Mouse (Mus musculus) liver (tissue): ENCODE measurements around the gene Hcls1.

ENCODE experiments used
- DNase-seq: peaks from one replicate; pipeline ENCODE4 v3.0.0-alpha.2; 2020; ENCODE audit warnings: mixed read lengths

Gene Hcls1

DNA sequence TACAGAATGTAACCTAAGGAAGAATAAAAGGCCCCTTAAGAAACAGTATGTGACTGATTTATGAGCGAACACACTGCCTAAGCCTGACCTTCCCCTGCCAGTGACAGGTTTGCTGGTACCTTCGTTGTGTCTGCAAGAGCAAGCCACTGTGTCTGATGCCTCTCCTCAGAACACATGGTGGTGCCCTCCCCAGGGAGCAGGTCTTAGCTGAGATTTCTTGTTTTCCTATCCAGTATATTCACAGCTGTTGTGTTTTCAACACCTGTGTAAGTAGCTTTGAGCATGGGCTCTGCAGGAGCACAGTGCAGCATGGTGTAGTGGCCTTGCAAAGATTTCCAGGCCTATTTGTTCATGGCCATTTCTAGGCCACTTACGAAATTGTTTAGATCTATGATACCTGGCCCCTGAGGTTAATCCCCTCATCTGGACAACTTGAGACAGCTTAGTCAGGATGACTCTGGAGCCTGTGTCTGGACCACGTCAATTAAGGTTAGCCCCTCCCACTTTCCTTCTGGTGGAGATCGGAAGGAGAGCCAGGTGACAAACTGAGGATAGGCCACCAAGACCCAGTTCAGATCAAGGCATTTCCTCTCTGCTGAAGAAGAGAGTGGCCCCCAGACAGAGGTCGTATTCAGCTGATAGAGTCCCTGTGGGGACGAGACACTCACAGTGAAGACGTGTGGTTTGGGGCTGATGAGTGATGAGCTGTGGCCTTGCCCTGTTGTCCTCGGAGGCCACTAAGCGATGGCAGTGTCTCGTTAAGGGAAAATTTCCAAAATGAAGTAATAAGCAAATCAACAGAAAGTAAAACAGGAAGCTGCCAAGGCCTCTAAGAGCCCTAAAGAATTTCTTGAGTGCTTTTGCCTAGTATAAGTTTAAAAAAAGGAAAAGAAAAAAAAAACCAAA, 4.3 kb upstream of the Hcls1 start:
- no peak for DNase-seq

DNA sequence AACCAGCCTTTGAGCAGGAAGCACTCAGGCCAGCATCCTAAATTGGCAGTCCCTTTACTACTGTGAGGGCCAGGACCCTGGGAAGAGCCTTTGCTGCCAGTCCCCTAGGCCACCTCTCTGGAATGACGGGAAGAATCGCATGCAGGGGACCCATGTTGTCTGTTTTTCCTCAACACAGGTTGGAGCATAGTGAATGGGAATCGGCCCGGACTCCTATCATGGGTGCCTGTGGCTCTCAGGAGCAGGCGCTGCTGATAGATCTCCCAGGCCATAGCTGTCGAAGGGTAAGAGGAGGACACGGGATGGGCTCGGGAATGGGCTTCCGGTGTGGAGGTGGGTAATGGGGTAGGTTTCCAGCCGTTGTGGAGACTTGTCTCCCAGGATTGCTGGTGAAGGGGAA, 3.4 kb upstream of the Hcls1 start:
- no peak for DNase-seq

DNA sequence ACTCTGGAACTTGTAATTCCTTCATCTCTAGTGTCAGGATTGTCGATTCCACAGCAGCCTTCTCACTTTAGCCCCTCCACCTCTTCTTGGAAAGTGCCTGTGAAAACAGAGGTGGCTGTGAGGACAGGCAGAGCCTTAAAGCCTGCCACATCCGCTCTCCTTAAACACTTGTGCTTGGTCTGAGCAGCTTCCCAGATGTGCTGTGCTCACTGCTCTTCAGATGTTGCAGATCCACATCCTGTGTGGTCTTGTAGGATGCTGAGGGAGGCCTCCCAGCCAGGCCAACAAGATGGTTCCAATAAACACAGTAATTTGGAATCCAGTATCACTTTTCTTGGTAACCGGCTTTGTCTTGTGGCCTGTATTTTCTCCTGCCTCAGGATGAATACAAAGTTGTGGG, 2.8 kb upstream of the Hcls1 start:
- no peak for DNase-seq

GRCm38 (mm10) chr16:36932546-36932945, 2.2 kb upstream of the Hcls1 start:
- no peak for DNase-seq

DNA sequence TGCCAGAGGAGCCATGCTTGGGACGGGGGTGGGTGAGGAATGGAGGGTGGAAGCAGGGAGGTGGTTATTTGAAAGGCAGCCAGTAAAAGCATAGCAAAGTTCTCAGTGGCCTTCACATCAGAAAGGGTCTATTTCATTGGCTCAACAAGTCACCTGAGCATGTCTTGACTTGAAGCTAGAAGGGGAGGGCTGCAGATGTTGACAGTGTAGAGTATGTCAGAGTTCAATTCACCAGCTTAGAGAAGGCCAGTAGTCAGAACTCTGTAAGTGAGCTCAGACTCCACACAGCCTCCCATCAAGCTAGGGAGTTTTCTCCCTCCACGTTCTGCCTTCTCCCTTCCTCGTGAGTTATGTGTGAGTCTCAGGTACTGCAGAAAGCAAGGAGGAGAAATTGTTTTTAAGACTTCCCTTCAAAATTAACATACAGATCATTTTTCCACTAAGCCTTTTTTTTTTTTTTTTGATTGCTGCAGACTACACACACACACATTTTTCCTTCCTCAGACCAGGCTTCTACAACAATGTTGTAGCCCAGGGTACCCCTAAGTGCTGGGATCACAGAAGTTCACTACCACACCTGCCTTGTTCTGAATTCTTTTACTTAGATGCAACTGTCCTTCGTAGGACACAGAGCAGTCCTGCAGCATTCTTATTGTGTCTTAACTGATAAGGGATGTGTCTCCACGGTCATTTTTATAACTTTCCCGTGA, 497 bp upstream of the Hcls1 start:
- no peak for DNase-seq

- no peak for DNase-seq
Measured at GRCm38 (mm10) chr16:36935814-36936213, 1.0 kb downstream of the Hcls1 start.

DNA sequence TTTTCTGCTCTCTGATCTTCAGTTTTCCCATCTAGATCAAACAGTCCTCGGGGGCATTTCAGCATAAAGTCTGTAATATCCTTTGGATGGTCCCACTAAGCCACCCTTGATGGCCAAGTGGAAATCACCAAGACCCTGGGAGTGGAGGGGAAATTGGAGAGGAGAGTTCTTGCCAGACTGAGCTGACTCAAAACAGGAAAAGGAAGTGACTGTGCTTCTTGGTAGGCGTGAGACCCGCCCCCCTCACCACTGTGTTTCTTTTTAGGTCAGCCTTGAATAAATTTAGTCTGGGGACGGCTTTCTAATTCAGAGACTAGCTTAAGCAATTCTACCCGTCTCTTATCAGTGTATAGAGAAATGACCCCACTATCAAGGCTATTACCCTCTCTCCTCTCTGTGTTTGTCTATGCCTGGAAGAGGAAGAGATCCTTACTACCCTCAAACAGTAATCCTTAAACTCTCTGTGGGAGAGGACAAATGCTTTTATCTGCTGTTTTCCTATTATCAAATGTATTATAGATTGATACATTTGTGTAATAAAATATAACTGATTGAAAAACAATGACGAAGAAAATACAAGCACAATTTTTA, 6.4 kb downstream of the Hcls1 start:
- no peak for DNase-seq

DNA sequence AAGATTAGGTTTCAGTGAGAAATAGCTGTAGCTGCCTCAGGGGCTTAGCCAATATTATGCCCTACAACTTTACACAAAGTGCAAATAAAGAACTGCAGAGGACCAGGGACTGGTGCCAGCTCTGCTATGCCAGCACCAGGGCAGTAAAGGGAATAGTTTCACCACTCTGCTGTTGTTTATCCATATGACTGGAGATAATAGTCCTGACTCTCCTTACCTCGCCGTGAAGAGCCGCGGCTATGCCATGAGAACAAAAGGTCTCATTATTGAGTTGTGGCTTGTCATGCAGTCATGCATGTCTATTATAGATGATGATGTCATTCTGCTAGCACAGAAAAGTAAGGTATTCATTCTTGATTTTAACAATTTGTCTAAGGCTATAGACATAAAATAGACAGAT, 7.1 kb downstream of the Hcls1 start:
- DNase-seq, result no peak

- DNase-seq, result no peak
Measured at GRCm38 (mm10) chr16:36943591-36943990, 8.8 kb downstream of the Hcls1 start.

DNA sequence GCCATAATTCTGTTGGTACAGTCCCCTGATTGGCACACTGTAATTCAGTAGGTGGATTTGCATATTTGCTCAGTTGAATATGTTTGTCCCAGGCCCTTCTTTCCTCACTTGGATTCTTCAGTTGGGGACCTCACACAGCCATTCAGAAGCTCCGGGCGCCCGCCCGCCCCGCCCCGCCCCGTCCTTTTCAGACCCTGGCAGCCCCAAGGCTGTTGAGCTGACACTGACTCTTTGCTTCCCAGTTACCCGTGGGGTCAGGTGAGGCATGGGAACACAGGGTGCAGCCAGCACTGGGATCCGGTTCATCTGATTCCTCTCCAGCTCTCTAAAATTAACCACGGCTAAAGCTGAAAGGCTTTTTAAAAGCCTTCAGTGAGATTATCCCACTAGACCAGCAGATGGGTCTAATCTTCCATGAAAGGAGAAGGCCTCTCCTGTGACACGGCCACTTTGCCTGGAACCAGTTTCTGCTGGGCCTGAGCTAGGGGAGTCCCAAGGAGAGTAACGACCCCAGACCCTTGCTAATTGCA, 10.2 kb downstream of the Hcls1 start:
- no peak for DNase-seq

DNA sequence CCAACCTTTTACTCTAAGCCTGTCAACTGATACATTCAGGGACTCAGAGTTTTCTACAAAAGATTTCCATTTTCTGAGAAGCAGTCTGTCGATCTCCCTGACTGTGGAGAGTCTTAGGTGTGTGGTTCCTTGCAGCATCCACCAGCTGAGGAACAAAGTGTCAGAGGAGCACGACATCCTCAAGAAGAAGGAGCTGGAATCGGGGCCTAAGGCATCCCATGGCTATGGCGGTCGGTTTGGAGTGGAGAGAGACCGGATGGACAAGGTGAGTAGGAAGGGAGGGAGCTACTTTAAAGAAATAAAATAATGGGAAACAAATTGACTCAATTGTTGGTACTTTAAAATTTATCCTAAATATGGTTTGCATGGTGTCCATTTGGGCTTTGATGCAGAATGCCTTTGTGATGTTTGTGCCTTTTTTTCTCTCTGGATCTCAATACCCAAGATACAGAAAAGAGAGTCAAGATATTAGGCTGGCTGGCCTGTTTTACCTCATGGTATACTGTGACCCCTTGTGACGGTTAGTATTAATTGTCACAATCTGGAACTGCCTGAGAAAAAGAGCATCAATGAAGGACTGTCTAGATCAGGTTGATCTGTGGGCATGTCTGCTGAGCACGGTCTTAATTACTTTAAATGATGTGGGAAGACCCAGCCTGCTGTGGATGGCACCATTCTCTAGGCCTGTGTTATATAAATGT, 11.8 kb downstream of the Hcls1 start:
- no peak for DNase-seq

- no peak for DNase-seq
Measured at GRCm38 (mm10) chr16:36947646-36948197, 12.9 kb downstream of the Hcls1 start.

DNA sequence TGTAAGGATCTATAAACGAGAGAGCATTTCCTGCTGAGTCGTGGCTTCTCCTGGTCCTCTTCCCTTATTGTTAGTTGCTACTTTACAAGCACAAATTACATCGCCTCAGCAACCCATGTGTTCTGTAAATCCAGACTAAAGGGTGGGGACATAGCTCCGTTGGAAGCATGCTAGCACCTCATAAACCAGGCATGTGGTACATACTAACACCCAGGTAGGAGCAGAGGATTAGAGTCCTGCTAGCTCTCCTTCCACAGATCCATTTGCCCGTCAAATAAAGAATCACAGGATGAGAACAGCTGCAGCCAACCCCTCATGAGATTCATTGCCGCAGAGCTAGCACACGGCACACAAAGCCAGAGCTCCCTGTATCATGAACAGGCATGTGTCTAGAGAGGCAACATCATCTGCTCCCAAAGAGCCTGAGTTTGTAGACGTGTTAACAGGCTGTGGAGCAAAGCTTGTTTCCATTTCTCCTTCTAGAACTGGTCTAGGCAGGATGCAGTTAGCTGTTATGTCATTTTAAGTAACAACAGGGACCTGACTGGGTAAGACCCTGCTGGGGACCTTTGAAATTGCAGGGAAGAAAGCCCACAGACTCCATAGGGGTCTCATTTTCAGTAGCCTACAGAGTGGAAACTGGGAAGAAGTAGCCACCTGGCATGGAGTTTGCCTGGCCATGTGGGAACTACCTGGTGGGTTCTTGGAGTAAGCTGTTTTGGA, 15.0 kb downstream of the Hcls1 start:
- DNase-seq, result no peak

GRCm38 (mm10) chr16:36951029-36951428, 16.2 kb downstream of the Hcls1 start:
- DNase-seq, result no peak

DNA sequence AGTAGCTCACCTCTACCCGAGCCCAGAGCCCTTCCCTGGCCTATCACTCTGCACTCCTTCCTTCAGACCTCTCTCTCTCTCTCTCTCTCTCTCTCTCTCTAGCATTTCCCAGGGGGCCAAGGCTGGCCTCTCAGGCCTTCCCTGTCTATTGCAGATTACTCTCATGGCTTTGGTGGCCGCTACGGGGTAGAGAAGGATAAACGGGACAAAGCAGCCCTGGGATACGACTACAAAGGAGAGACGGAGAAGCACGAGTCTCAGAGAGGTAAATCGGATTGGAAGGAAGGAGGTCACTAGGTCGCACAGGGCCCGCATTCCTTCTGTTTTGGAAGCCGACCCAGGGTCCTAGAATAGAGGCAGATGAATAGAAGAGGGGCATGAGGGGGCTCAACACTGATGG, 20.3 kb downstream of the Hcls1 start:
- DNase-seq, result no peak

GRCm38 (mm10) chr16:36963415-36963814, 28.6 kb downstream of the Hcls1 start:
- no peak for DNase-seq

- no peak for DNase-seq
Measured at GRCm38 (mm10) chr16:36979127-36979526, 44.3 kb downstream of the Hcls1 start.

DNA sequence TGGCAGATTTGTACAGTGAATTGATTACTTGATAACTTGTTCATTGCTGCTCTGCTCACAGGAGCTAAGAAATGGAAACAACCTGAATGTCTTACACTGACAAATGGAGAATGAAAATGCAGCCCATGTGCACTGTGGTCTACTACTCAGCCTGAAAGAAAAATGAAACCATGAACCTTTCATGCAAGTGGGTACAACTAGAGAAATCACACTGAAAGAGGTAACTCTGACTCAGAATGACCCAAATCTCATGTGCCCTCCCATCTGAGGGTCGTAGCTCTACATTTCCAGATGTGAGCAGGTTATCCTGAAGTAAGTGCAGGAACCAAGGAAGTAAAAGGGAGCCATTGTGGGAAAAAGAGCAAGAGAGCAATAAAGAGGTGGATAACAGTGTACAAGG, 49.0 kb downstream of the Hcls1 start:
- no peak for DNase-seq

DNA sequence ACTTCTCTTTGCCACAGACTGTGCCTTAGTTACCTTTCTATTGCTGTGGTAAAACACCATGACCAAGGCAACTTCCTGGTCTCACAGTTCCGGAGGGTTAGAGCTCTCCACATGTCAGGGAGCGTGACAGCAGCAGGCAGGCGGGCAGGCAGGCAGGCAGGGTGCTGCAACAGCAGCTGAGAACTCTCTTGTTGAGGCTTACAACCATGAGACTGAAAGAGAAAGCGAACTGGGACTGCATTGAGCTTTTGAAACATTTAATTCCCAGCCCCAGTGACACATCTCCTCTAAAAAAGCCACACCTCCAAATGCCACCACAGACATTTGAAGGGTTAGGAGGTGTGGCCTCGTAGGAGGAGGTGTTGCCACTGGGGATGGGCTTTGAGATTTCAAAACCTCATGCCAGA, 50.9 kb downstream of the Hcls1 start:
- peak; percentile 11 for DNase-seq

DNA sequence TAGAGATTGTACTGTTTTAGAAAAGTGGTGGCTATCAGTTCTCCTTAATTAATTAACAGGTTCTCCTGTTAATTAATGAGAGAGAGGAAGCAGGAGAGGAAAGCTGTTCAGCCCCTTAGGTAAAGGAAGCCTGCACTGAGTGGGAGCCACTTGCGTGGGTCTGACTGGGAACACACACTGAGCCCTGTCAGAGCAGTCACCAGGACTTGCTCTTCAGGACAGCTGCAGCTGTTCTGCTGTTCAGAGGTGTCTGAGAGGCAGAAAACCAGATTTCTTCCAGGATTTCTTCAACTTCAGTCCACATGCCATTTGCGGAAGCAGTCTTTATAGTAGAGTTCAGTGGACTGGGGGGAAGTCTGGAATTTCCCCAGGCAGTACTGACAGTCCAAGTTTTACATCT, 52.6 kb downstream of the Hcls1 start:
- DNase-seq, result no peak

DNA sequence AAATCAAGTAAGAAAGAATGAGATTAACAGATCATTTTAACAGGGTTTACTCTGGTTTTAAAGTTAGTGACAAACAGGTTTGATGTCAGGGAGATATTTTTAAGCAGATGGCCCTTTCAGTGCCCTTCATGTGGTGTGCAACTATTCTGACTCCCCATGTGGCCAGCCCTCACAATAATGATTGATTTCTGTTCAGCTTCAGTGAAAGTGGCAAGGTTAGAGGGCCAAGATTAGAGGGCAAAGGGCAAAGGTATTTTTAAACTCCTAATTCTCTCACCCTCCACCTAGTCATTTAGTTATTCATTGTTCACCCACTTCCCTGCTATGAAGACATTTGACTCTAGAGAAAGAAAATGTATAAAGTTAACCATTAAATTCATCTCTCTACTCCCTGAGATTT, 53.3 kb downstream of the Hcls1 start:
- DNase-seq, result no peak

- no peak for DNase-seq
Measured at GRCm38 (mm10) chr16:36989493-36989892, 54.7 kb downstream of the Hcls1 start.
